Mouse (Mus musculus): ENCODE measurements around the gene Grik4. TPM values are rescaled to one million over a fixed set of nuclear protein-coding genes. Genes with fewer than 3 reads are reported as not detected.

The Grik4 gene
- total and polyA plus RNA-seq, 2 experiments, result under 0.01 to 0.09 TPM

- H3K27ac ChIP-seq (replicated peaks; ENCODE audit: insufficient read depth, low read depth, low read length), result no peak overlapping the region
- no peaks in the 10 kb centered on the region for H3K4me1 ChIP-seq (ENCODE audit: control insufficient read depth, insufficient read depth, low read length)
- no peaks in the 10 kb centered on the region for H3K36me3 ChIP-seq (ENCODE audit: control insufficient read depth, insufficient read depth, low read length)
- no peak overlapping the region for H3K4me3 ChIP-seq (ENCODE audit: insufficient read depth, low read depth, low read length)
- TF ChIP-seq CTCF (IDR thresholded peaks at IDR 0.05; ENCODE audit: low read depth, low read length) (no peak), POLR2A (IDR thresholded peaks at IDR 0.05; ENCODE audit: extremely low read depth, insufficient read depth, low read length) (no peak)
- no peak for DNase-seq (ENCODE audit: extremely low read depth, low read depth, low spot score)
- 75% methylated on average over 8 of the region's 8 CpGs for WGBS
- H3K9ac ChIP-seq (ENCODE audit: low read depth, low read length), result no peak overlapping the region
- no peaks in the 10 kb centered on the region; the same call in 1 of the 2 replicates for H3K27me3 ChIP-seq (ENCODE audit: control insufficient read depth, insufficient read depth, low read length)
- no peaks in the 10 kb centered on the region for H3K79me2 ChIP-seq (ENCODE audit: control insufficient read depth, insufficient read depth, low read length)
Measured at GRCm38 (mm10) chr9:42885566-42885965, 58.7 kb downstream of the Grik4 start.

DNA sequence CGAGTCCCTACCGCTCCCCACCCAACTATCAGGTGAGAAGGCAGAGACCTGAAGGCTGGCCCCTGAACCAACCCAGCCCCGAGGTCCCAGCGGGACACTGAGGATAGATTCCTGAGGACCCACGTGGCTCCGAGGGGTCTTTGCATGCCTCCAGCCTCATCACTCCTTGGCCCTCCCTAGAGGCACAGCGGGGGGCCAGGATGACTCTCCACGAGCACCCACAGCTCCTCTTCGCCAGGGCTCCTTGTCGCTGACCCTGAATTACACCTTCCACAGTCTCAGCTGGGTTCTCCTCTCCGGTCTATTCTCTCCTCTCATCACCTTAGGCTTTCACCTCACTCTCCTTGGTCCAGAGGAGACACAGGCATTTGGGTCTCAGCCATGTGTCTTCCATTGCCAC is 59.2 kb downstream of the Grik4 start:
- Histone ChIP-seq H3K4me3 (ENCODE audit: insufficient read depth, low read depth, low read length) (no peak overlapping the region), H3K4me1 (ENCODE audit: control insufficient read depth, insufficient read depth, low read length) (no peaks in the 10 kb centered on the region), H3K27ac (replicated peaks; ENCODE audit: insufficient read depth, low read depth, low read length) (no peak overlapping the region), H3K79me2 (ENCODE audit: control insufficient read depth, insufficient read depth, low read length) (no peaks in the 10 kb centered on the region), H3K27me3 (ENCODE audit: control insufficient read depth, insufficient read depth, low read length) (no peaks in the 10 kb centered on the region; the same call in 1 of the 2 replicates), H3K9ac (ENCODE audit: low read depth, low read length) (no peak overlapping the region), H3K36me3 (ENCODE audit: control insufficient read depth, insufficient read depth, low read length) (no peaks in the 10 kb centered on the region)
- no peak for DNase-seq (ENCODE audit: extremely low read depth, low read depth, low spot score)
- TF ChIP-seq POLR2A (IDR thresholded peaks at IDR 0.05; ENCODE audit: extremely low read depth, insufficient read depth, low read length), result no peak
- TF ChIP-seq CTCF (IDR thresholded peaks at IDR 0.05; ENCODE audit: low read depth, low read length), result no peak
- 54% methylated on average over 11 of the region's 11 CpGs for whole genome bisulfite sequencing

- H3K79me2 ChIP-seq (ENCODE audit: control insufficient read depth, insufficient read depth, low read length), result no peaks in the 10 kb centered on the region
- H3K27ac ChIP-seq (replicated peaks; ENCODE audit: insufficient read depth, low read depth, low read length), result no peak overlapping the region
- H3K9ac ChIP-seq (ENCODE audit: low read depth, low read length), result no peak overlapping the region
- no peak for DNase-seq (ENCODE audit: extremely low read depth, low read depth, low spot score)
- WGBS, result 80% methylated on average over 10 of the region's 10 CpGs
- H3K36me3 ChIP-seq (ENCODE audit: control insufficient read depth, insufficient read depth, low read length), result no peaks in the 10 kb centered on the region
- no peaks in the 10 kb centered on the region; the same call in 1 of the 2 replicates for H3K27me3 ChIP-seq (ENCODE audit: control insufficient read depth, insufficient read depth, low read length)
- no peak overlapping the region for H3K4me3 ChIP-seq (ENCODE audit: insufficient read depth, low read depth, low read length)
- no peaks in the 10 kb centered on the region for H3K4me1 ChIP-seq (ENCODE audit: control insufficient read depth, insufficient read depth, low read length)
- TF ChIP-seq POLR2A (IDR thresholded peaks at IDR 0.05; ENCODE audit: extremely low read depth, insufficient read depth, low read length) (no peak), CTCF (IDR thresholded peaks at IDR 0.05; ENCODE audit: low read depth, low read length) (no peak)
Measured at GRCm38 (mm10) chr9:42883006-42883759, 61.1 kb downstream of the Grik4 start.

GRCm38 (mm10) chr9:42882313-42882712 is 62.0 kb downstream of the Grik4 start:
- Histone ChIP-seq H3K4me1 (ENCODE audit: control insufficient read depth, insufficient read depth, low read length) (no peaks in the 10 kb centered on the region), H3K27ac (replicated peaks; ENCODE audit: insufficient read depth, low read depth, low read length) (no peak overlapping the region), H3K36me3 (ENCODE audit: control insufficient read depth, insufficient read depth, low read length) (no peaks in the 10 kb centered on the region), H3K27me3 (ENCODE audit: control insufficient read depth, insufficient read depth, low read length) (no peaks in the 10 kb centered on the region), H3K79me2 (ENCODE audit: control insufficient read depth, insufficient read depth, low read length) (no peaks in the 10 kb centered on the region), H3K9ac (ENCODE audit: low read depth, low read length) (no peak overlapping the region), H3K4me3 (ENCODE audit: insufficient read depth, low read depth, low read length) (no peak overlapping the region)
- no peak for DNase-seq (ENCODE audit: extremely low read depth, low read depth, low spot score)
- TF ChIP-seq CTCF (IDR thresholded peaks at IDR 0.05; ENCODE audit: low read depth, low read length) (no peak), POLR2A (IDR thresholded peaks at IDR 0.05; ENCODE audit: extremely low read depth, insufficient read depth, low read length) (no peak)
- whole genome bisulfite sequencing, result 78% methylated on average over 11 of the region's 11 CpGs

DNA sequence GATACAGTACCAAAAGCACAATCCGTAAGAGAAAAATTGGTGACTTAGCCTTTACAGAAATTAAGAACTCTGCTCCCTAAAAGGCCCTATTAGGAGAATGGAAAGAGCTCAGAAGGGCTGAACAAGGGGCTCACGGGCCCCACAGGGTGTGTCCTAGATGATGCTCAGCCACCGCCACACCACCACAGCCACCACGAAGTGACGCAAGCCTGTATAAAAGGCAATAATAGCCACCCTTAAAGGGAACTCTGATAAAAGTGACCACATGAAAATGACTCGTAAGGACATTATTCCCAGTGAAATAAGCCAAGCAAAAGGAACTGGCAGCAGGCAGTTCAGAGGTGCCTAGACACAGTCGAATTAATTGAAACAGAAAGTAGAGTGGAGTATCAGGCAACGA is 63.3 kb downstream of the Grik4 start:
- no peak overlapping the region for H3K9ac ChIP-seq (ENCODE audit: low read depth, low read length)
- no peak overlapping the region for H3K4me3 ChIP-seq (ENCODE audit: insufficient read depth, low read depth, low read length)
- H3K4me1 ChIP-seq (ENCODE audit: control insufficient read depth, insufficient read depth, low read length), result no peaks in the 10 kb centered on the region
- no peaks in the 10 kb centered on the region for H3K27me3 ChIP-seq (ENCODE audit: control insufficient read depth, insufficient read depth, low read length)
- H3K79me2 ChIP-seq (ENCODE audit: control insufficient read depth, insufficient read depth, low read length), result no peaks in the 10 kb centered on the region
- TF ChIP-seq POLR2A (IDR thresholded peaks at IDR 0.05; ENCODE audit: extremely low read depth, insufficient read depth, low read length), result no peak
- TF ChIP-seq CTCF (IDR thresholded peaks at IDR 0.05; ENCODE audit: low read depth, low read length), result no peak
- H3K36me3 ChIP-seq (ENCODE audit: control insufficient read depth, insufficient read depth, low read length), result no peaks in the 10 kb centered on the region
- DNase-seq (ENCODE audit: extremely low read depth, low read depth, low spot score), result no peak
- WGBS, result 79% methylated on average over 8 of the region's 8 CpGs
- no peak overlapping the region for H3K27ac ChIP-seq (replicated peaks; ENCODE audit: insufficient read depth, low read depth, low read length)

DNA sequence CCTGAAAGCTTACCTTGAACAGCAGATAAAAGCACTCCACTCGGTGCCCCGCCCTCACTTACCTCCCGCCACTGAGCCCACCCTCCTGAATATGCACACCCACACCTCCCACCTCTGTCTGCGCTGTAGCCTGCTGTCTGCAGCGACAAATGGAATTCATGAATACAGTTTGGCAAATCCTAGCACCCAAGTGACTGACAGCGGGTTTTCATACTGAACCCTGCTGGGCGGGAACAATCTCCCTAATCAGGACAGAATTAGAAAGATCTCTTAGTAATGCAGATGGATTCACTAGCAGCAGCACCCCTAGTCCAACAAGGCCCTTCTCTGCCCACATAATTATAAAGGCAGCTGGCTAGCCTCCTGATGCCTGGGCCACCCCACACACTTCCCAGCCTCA is 65.9 kb downstream of the Grik4 start:
- Histone ChIP-seq H3K79me2 (ENCODE audit: control insufficient read depth, insufficient read depth, low read length) (no peaks in the 10 kb centered on the region), H3K4me1 (ENCODE audit: control insufficient read depth, insufficient read depth, low read length) (no peaks in the 10 kb centered on the region), H3K27ac (replicated peaks; ENCODE audit: insufficient read depth, low read depth, low read length) (no peak overlapping the region), H3K36me3 (ENCODE audit: control insufficient read depth, insufficient read depth, low read length) (no peaks in the 10 kb centered on the region), H3K4me3 (ENCODE audit: insufficient read depth, low read depth, low read length) (no peak overlapping the region), H3K27me3 (ENCODE audit: control insufficient read depth, insufficient read depth, low read length) (no peaks in the 10 kb centered on the region), H3K9ac (ENCODE audit: low read depth, low read length) (no peak overlapping the region)
- DNase-seq (ENCODE audit: extremely low read depth, low read depth, low spot score), result no peak
- no peak for TF ChIP-seq POLR2A (IDR thresholded peaks at IDR 0.05; ENCODE audit: extremely low read depth, insufficient read depth, low read length)
- TF ChIP-seq CTCF (IDR thresholded peaks at IDR 0.05; ENCODE audit: low read depth, low read length), result no peak
- whole genome bisulfite sequencing, result 59% methylated on average over 7 of the region's 7 CpGs

All from liver, adult 2 months (tissue).